8 mouse cellular contexts compared by ENCODE assay signal in genomic region chr5:27261746-27262727, GRCm38 (mm10).
DNase-seq lines count a peak whose midpoint lies in the region; ATAC-seq and TF ChIP-seq lines count a peak whose summit lies in the region.

No protein-coding gene starts in this region.

- H3K27ac ChIP-seq in embryonic facial prominence, embryonic 13.5 days = no peak overlapping the region
- no peak overlapping the region for H3K27ac ChIP-seq in intestine, embryonic 16.5 days (ENCODE audit: low read length)
- no peak overlapping the region for H3K27ac ChIP-seq in stomach, embryonic 16.5 days (ENCODE audit: low read length)

- H3K9ac ChIP-seq in embryonic facial prominence, embryonic 13.5 days = peak overlapping the region; percentile 61
- peak overlapping the region; percentile 38; the same call in 1 of the 2 replicates for H3K9ac ChIP-seq in intestine, embryonic 16.5 days (ENCODE audit: low read depth, low read length)
- H3K9ac ChIP-seq in stomach, embryonic 16.5 days (ENCODE audit: low read length) = peak overlapping the region; percentile 16; the same call in 1 of the 2 replicates

- no peak for ATAC-seq in embryonic facial prominence, embryonic 13.5 days (ENCODE audit: insufficient number of reproducible peaks, insufficient read depth, low FRiP score, low TSS enrichment, low read depth)
- peak; percentile 46; the same call in 1 of the 2 replicates for ATAC-seq in intestine, embryonic 16.5 days
- ATAC-seq in stomach, embryonic 16.5 days (ENCODE audit: insufficient read depth, low FRiP score) = peak; percentile 56; the same call in 1 of the 2 replicates
- ATAC-seq in inflammation-experienced regulatory T-cells, adult 6 months = no peak
- ATAC-seq in megakaryocyte-erythroid progenitor cell, adult 5-6 weeks (replicated peaks; ENCODE audit: low FRiP score, low TSS enrichment, poor library complexity, severe bottlenecking) = no peak

- no peak for TF ChIP-seq CTCF in E14TG2a.4 (conservative IDR thresholded peaks at IDR 0.05; ENCODE audit: low read length)

- DNase-seq in Muller cell, postnatal 12 days (ENCODE audit: inconsistent ontology term) = peak; percentile 13
- DNase-seq in mesoderm, embryonic 11.5 days (ENCODE audit: low read depth, low spot score) = peak; percentile 72

- 6% methylated on average over 27 of the region's 27 CpGs for WGBS in embryonic facial prominence, embryonic 13.5 days
- WGBS in intestine, embryonic 16.5 days = 10% methylated on average over 27 of the region's 27 CpGs
- 9% methylated on average over 27 of the region's 27 CpGs for WGBS in stomach, embryonic 16.5 days

- no peaks in the 10 kb centered on the region for H3K36me3 ChIP-seq in E14TG2a.4 (ENCODE audit: insufficient read depth, low read length)
- no peaks in the 10 kb centered on the region for H3K36me3 ChIP-seq in embryonic facial prominence, embryonic 13.5 days
- no peaks in the 10 kb centered on the region for H3K36me3 ChIP-seq in intestine, embryonic 16.5 days (ENCODE audit: control insufficient read depth, insufficient read depth, low read length)
- H3K36me3 ChIP-seq in stomach, embryonic 16.5 days (ENCODE audit: control insufficient read depth, insufficient read depth, low read length) = no peaks in the 10 kb centered on the region

- peak overlapping the region; percentile 60 for H3K4me3 ChIP-seq in E14TG2a.4 (replicated peaks; ENCODE audit: low read length)
- peak overlapping the region; percentile 37 for H3K4me3 ChIP-seq in embryonic facial prominence, embryonic 13.5 days
- H3K4me3 ChIP-seq in intestine, embryonic 16.5 days (ENCODE audit: low read length) = no peak overlapping the region
- peak overlapping the region; percentile 26 for H3K4me3 ChIP-seq in stomach, embryonic 16.5 days (replicated peaks; ENCODE audit: low read length)

- H3K4me2 ChIP-seq in embryonic facial prominence, embryonic 13.5 days = peak overlapping the region; percentile 61
- peak overlapping the region; percentile 18; the same call in 1 of the 2 replicates for H3K4me2 ChIP-seq in intestine, embryonic 16.5 days (ENCODE audit: low read depth, low read length)
- H3K4me2 ChIP-seq in stomach, embryonic 16.5 days (ENCODE audit: low read depth, low read length) = peak overlapping the region; percentile 43

- peaks cover 38% of the 10 kb centered on the region for H3K27me3 ChIP-seq in E14TG2a.4 (ENCODE audit: insufficient read depth, low read length)
- no peaks in the 10 kb centered on the region for H3K27me3 ChIP-seq in embryonic facial prominence, embryonic 13.5 days
- no peaks in the 10 kb centered on the region for H3K27me3 ChIP-seq in intestine, embryonic 16.5 days (replicated peaks; ENCODE audit: control insufficient read depth, insufficient read depth, low read length)
- no peaks in the 10 kb centered on the region for H3K27me3 ChIP-seq in stomach, embryonic 16.5 days (ENCODE audit: control insufficient read depth, insufficient read depth, low read length)

- H3K9me3 ChIP-seq in E14TG2a.4 (ENCODE audit: low read length) = peaks cover 2% of the 10 kb centered on the region; the same call in 1 of the 2 replicates
- H3K9me3 ChIP-seq in embryonic facial prominence, embryonic 13.5 days = no peaks in the 10 kb centered on the region
- H3K9me3 ChIP-seq in intestine, embryonic 16.5 days (ENCODE audit: control insufficient read depth, low read length) = no peaks in the 10 kb centered on the region
- no peaks in the 10 kb centered on the region for H3K9me3 ChIP-seq in stomach, embryonic 16.5 days (replicated peaks; ENCODE audit: control insufficient read depth, low read length)

- peaks cover 17% of the 10 kb centered on the region for H3K4me1 ChIP-seq in E14TG2a.4 (replicated peaks; ENCODE audit: low read depth, low read length)
- H3K4me1 ChIP-seq in embryonic facial prominence, embryonic 13.5 days = 0 out of 2 replicates have a peak, but pooled peaks cover 4% of the 10 kb centered on the region
- H3K4me1 ChIP-seq in intestine, embryonic 16.5 days (ENCODE audit: control insufficient read depth, insufficient read depth, low read length) = no peaks in the 10 kb centered on the region
- H3K4me1 ChIP-seq in stomach, embryonic 16.5 days (ENCODE audit: control insufficient read depth, insufficient read depth, low read length) = no peaks in the 10 kb centered on the region

Comparison
In these comparisons a context has a peak if more than half of its experiments do, and no peak if none do; other contexts are left out.
1. ATAC-seq: peak in intestine, embryonic 16.5 days (single experiment) and stomach, embryonic 16.5 days (single experiment); none in embryonic facial prominence, embryonic 13.5 days (single experiment), inflammation-experienced regulatory T-cells, adult 6 months (single experiment) and megakaryocyte-erythroid progenitor cell, adult 5-6 weeks (single experiment).
2. Peak in every context shown above with its lines, with median percentiles within 50 percentile points of each other: H3K4me2 ChIP-seq and H3K9ac ChIP-seq.